Mouse (Mus musculus) hindbrain, embryonic 14.5 days (tissue): ENCODE results near the gene Lhfpl3. TPM values are rescaled to one million over a fixed set of nuclear protein-coding genes. Genes with fewer than 3 reads are reported as not detected.

ENCODE experiments used
- ATAC-seq: fragments of 200-750 bp; cut with Nextera tagmentation; 2 replicates; pipeline ENCODE4 v1.8.0; 2017; ENCODE audit warnings: moderate number of reproducible peaks, mild to moderate bottlenecking, moderate TSS enrichment, moderate library complexity; ENCODE audit not compliant: low FRiP score
- DNase-seq: peaks from one replicate; pipeline ENCODE4 v3.0.0-alpha.2; 2015; ENCODE audit warnings: low spot score
- H3K27ac ChIP-seq: fragments of 300-500 bp; sonication (generic); 2 replicates; pipeline ENCODE4 v1.5.1; 2014; ENCODE audit warnings: mild to moderate bottlenecking, moderate library complexity
- H3K27me3 ChIP-seq: fragments of 300-500 bp; sonication (generic); 2 replicates; pipeline ENCODE4 v1.6.1; 2014; ENCODE audit warnings: mild to moderate bottlenecking, low read length, mixed read lengths; ENCODE audit not compliant: control insufficient read depth, insufficient read depth
- H3K36me3 ChIP-seq: fragments of 300-500 bp; sonication (generic); replicated peaks from 2 replicates; pipeline ENCODE4 v1.6.1; 2014; ENCODE audit not compliant: control insufficient read depth, insufficient read depth
- H3K4me1 ChIP-seq: fragments of 300-500 bp; sonication (generic); replicated peaks from 2 replicates; pipeline ENCODE4 v1.6.1; 2014; ENCODE audit warnings: antibody characterized with exemption, low read length, mixed read lengths; ENCODE audit not compliant: control insufficient read depth, insufficient read depth
- H3K4me2 ChIP-seq: fragments of 300-500 bp; sonication (generic); replicated peaks from 2 replicates; pipeline ENCODE4 v1.6.1; 2014; ENCODE audit warnings: mild to moderate bottlenecking, moderate library complexity
- H3K4me3 ChIP-seq: fragments of 300-500 bp; sonication (generic); replicated peaks from 2 replicates; pipeline ENCODE4 v1.5.1; 2014; ENCODE audit warnings: mild to moderate bottlenecking, low read length
- H3K9ac ChIP-seq: fragments of 300-500 bp; sonication (generic); 2 replicates; pipeline ENCODE4 v1.6.1; 2014
- H3K9me3 ChIP-seq: fragments of 300-500 bp; sonication (generic); 2 replicates; pipeline ENCODE4 v1.6.1; 2016; ENCODE audit warnings: low read length; ENCODE audit not compliant: control insufficient read depth
- WGBS: fragments of 180-500 bp; shearing (Covaris S2); extraction: QIAGEN DNeasy Blood & Tissue Kit; methylation state at CpG from one replicate; pipeline ENCODE4 v1.1.7; 2014; 5-methylcytosine and 5-hydroxymethylcytosine counted together
- microRNA-seq: library from miRNA; unstranded; fragments of <30 nt; microRNA quantifications from one replicate; pipeline ENCODE4, GENCODE M21; 2016
- polyA plus RNA-seq: library from polyadenylated mRNA; unstranded; fragments of >200 nt; fragmentation: Nextera tagmentation; extraction: Ambion mirVana; gene quantifications from 2 replicates; pipeline ENCODE4 v1.2.1, GENCODE M21; 2014

Lhfpl3 gene
- polyA plus RNA-seq, 1 experiment from 2014 or later, result 23.9 TPM

GRCm38 (mm10) chr5:23279364-23279763, 533.5 kb downstream of the Lhfpl3 start:
- Histone ChIP-seq H3K9ac (no peak overlapping the region), H3K36me3 (no peaks in the 10 kb centered on the region), H3K4me2 (no peak overlapping the region), H3K27ac (no peak overlapping the region), H3K27me3 (no peaks in the 10 kb centered on the region), H3K4me1 (no peaks in the 10 kb centered on the region), H3K4me3 (no peak overlapping the region), H3K9me3 (no peaks in the 10 kb centered on the region)
- DNase-seq, result no peak
- ATAC-seq, result no peak
- 94% methylated on average over 7 of the region's 7 CpGs for WGBS

- Histone ChIP-seq H3K9me3 (no peaks in the 10 kb centered on the region), H3K27me3 (no peaks in the 10 kb centered on the region), H3K4me3 (no peak overlapping the region), H3K4me1 (no peaks in the 10 kb centered on the region), H3K36me3 (no peaks in the 10 kb centered on the region), H3K4me2 (no peak overlapping the region), H3K27ac (no peak overlapping the region), H3K9ac (no peak overlapping the region)
- 0 out of 2 replicates have a peak, but pooled peaks have one; percentile 43 for ATAC-seq
- WGBS, result 24% methylated on average over 3 of the region's 3 CpGs
- peak; percentile 86 for DNase-seq
Observed at GRCm38 (mm10) chr5:23284884-23285283, 539.0 kb downstream of the Lhfpl3 start.

GRCm38 (mm10) chr5:23289149-23289548, 543.3 kb downstream of the Lhfpl3 start:
- Histone ChIP-seq H3K27me3 (no peaks in the 10 kb centered on the region), H3K36me3 (no peaks in the 10 kb centered on the region), H3K9ac (no peak overlapping the region), H3K4me1 (no peaks in the 10 kb centered on the region), H3K4me3 (no peak overlapping the region), H3K9me3 (no peaks in the 10 kb centered on the region), H3K27ac (no peak overlapping the region), H3K4me2 (no peak overlapping the region)
- DNase-seq (no peak), ATAC-seq (no peak)

Small RNA genes lying within 50 kb of the gene (microRNA-seq; reads per million reads assigned to microRNA genes)
- not detected for gene Gm28022
- not detected for gene Gm44363

Other genes starting within 250 kb of the Lhfpl3 start
- gene Orc5, start 195.6 kb upstream of the Lhfpl3 start, polyA plus RNA-seq, result 35.9 and 39.4 TPM in 2 replicates